Mouse (Mus musculus) embryonic facial prominence, embryonic 11.5 days (tissue): ENCODE data around the gene Tbxa2r. TPM values are rescaled to one million over a fixed set of nuclear protein-coding genes. Genes with fewer than 3 reads are reported as not detected.

Experiments used
- ATAC-seq: fragments of 200-750 bp; cut with Nextera tagmentation; replicated peaks from 2 replicates; pipeline ENCODE4 v1.8.0; 2017; ENCODE audit warnings: low read depth; ENCODE audit not compliant: insufficient number of reproducible peaks, low FRiP score, low TSS enrichment
- DNase-seq: peaks from one replicate; pipeline ENCODE4 v3.0.0-alpha.2; 2015; ENCODE audit warnings: low spot score
- H3K27ac ChIP-seq: fragments of 300-500 bp; sonication (generic); replicated peaks from 2 replicates; pipeline ENCODE4 v1.5.1; 2014; ENCODE audit warnings: mild to moderate bottlenecking, low read depth, low read length, control low read depth
- H3K27me3 ChIP-seq: fragments of 300-500 bp; sonication (generic); 2 replicates; pipeline ENCODE4 v1.6.1; 2014; ENCODE audit warnings: mild to moderate bottlenecking, low read length, moderate library complexity, mixed read lengths; ENCODE audit not compliant: control insufficient read depth, insufficient read depth
- H3K36me3 ChIP-seq: fragments of 300-500 bp; sonication (generic); replicated peaks from 2 replicates; pipeline ENCODE4 v1.6.1; 2014; ENCODE audit warnings: low read depth, mild to moderate bottlenecking, low read length, moderate library complexity, mixed read lengths; ENCODE audit not compliant: control insufficient read depth, insufficient read depth
- H3K4me1 ChIP-seq: fragments of 300-500 bp; sonication (generic); 2 replicates; pipeline ENCODE4 v1.6.1; 2014; ENCODE audit warnings: low read length, mixed read lengths; ENCODE audit not compliant: control insufficient read depth, insufficient read depth
- H3K4me2 ChIP-seq: fragments of 300-500 bp; sonication (generic); 2 replicates; pipeline ENCODE4 v1.6.1; 2014; ENCODE audit warnings: low read depth, mild to moderate bottlenecking, control low read depth, low read length, moderate library complexity
- H3K4me3 ChIP-seq: fragments of 300-500 bp; sonication (generic); 2 replicates; pipeline ENCODE4 v1.5.1; 2014; ENCODE audit warnings: low read depth, low read length, control low read depth
- H3K9ac ChIP-seq: fragments of 300-500 bp; sonication (generic); replicated peaks from 2 replicates; pipeline ENCODE4 v1.6.1; 2014; ENCODE audit warnings: mild to moderate bottlenecking, control low read depth, low read length
- H3K9me3 ChIP-seq: fragments of 300-500 bp; sonication (generic); replicated peaks from 2 replicates; pipeline ENCODE4 v1.6.1; 2016; ENCODE audit warnings: mild to moderate bottlenecking, low read length, inconsistent platforms, mixed read lengths; ENCODE audit not compliant: control insufficient read depth
- WGBS: fragments of 180-500 bp; shearing (Covaris S2); extraction: QIAGEN DNeasy Blood & Tissue Kit; methylation state at CpG from one replicate; pipeline ENCODE4 v1.1.7; 2014; 5-methylcytosine and 5-hydroxymethylcytosine counted together
- polyA plus RNA-seq: library from polyadenylated mRNA; unstranded; fragments of >200 nt; fragmentation: Nextera tagmentation; extraction: Ambion mirVana; gene quantifications from 2 replicates; pipeline ENCODE4 v1.2.1, GENCODE M21; 2014

Gene Tbxa2r
- polyA plus RNA-seq, 1 experiment from 2014 or later: 1.4 TPM

- WGBS: 84% methylated on average over 4 of the region's 4 CpGs
- DNase-seq (no peak), ATAC-seq (no peak)
- H3K4me3 ChIP-seq: no peak overlapping the region
- H3K4me2 ChIP-seq: no peak overlapping the region
- peaks cover 34% of the 10 kb centered on the region for H3K27me3 ChIP-seq
- peaks cover 12% of the 10 kb centered on the region for H3K4me1 ChIP-seq
- no peak overlapping the region for H3K27ac ChIP-seq
- no peaks in the 10 kb centered on the region for H3K9me3 ChIP-seq
- H3K9ac ChIP-seq: no peak overlapping the region
- H3K36me3 ChIP-seq: no peaks in the 10 kb centered on the region; the same call in none of the 2 replicates
Measured at GRCm38 (mm10) chr10:81345162-81345534, 16.6 kb downstream of the Tbxa2r start.

GRCm38 (mm10) chr10:81346453-81347067 lies 18.0 kb downstream of the Tbxa2r start:
- H3K9ac ChIP-seq: peak overlapping the region; percentile 39
- no peak overlapping the region for H3K27ac ChIP-seq

GRCm38 (mm10) chr10:81349146-81349545 lies 20.6 kb downstream of the Tbxa2r start:
- WGBS: 3% methylated on average over 12 of the region's 12 CpGs
- Histone ChIP-seq H3K4me3 (peak overlapping the region; percentile 87), H3K27ac (no peak overlapping the region), H3K4me2 (peak overlapping the region; percentile 40), H3K4me1 (peaks cover 6% of the 10 kb centered on the region), H3K9ac (peak overlapping the region; percentile 87), H3K36me3 (no peaks in the 10 kb centered on the region; the same call in none of the 2 replicates), H3K9me3 (no peaks in the 10 kb centered on the region), H3K27me3 (peaks cover 5% of the 10 kb centered on the region)
- DNase-seq (peak; percentile 35), ATAC-seq (no peak)

More at GRCm38 (mm10) chr10:81346453-81347067, 18.0 kb downstream of the Tbxa2r start:
- Histone ChIP-seq H3K9me3 (no peaks in the 10 kb centered on the region), H3K4me3 (peak overlapping the region; percentile 19; the same call in 1 of the 2 replicates), H3K27me3 (peaks cover 28% of the 10 kb centered on the region), H3K36me3 (no peaks in the 10 kb centered on the region; the same call in none of the 2 replicates), H3K4me1 (peaks cover 12% of the 10 kb centered on the region), H3K4me2 (peak overlapping the region; percentile 45)
- DNase-seq (peak; percentile 79), ATAC-seq (no peak)
- 8% methylated on average over 54 of the region's 55 CpGs for WGBS

GRCm38 (mm10) chr10:81349961-81350350 lies 21.4 kb downstream of the Tbxa2r start:
- no peak for DNase-seq
- peak overlapping the region; percentile 40 for H3K4me2 ChIP-seq
- no peaks in the 10 kb centered on the region for H3K9me3 ChIP-seq
- 0% methylated on average over 23 of the region's 29 CpGs for WGBS
- H3K27ac ChIP-seq: no peak overlapping the region
- peak overlapping the region; percentile 87 for H3K9ac ChIP-seq
- H3K4me1 ChIP-seq: peaks cover 6% of the 10 kb centered on the region
- no peaks in the 10 kb centered on the region; the same call in none of the 2 replicates for H3K27me3 ChIP-seq
- no peaks in the 10 kb centered on the region; the same call in none of the 2 replicates for H3K36me3 ChIP-seq
- peak overlapping the region; percentile 87 for H3K4me3 ChIP-seq
- peak; percentile 6; the same call in 1 of the 2 replicates for ATAC-seq

- DNase-seq: peak; percentile 99
- peak within 1 kb of the TSS; percentile 87 for H3K4me3 ChIP-seq
- WGBS: under 1% methylated on average over 53 of the region's 54 CpGs
- H3K27me3 ChIP-seq: no peaks in the 10 kb centered on the region
- peak within 1 kb of the TSS; percentile 40 for H3K4me2 ChIP-seq
- no peak within 1 kb of the TSS for H3K27ac ChIP-seq
- peaks cover 6% of the 10 kb centered on the region for H3K4me1 ChIP-seq
- H3K9me3 ChIP-seq: no peaks in the 10 kb centered on the region
- ATAC-seq: peak; percentile 91
- no peaks in the 10 kb centered on the region; the same call in none of the 2 replicates for H3K36me3 ChIP-seq
- peak within 1 kb of the TSS; percentile 87 for H3K9ac ChIP-seq
Measured at GRCm38 (mm10) chr10:81350351-81351063, 22.0 kb downstream of the Tbxa2r start, which contains the start of gene Hmg20b. TSS of gene Hmg20b (minus strand) at chr10:81350480.

GRCm38 (mm10) chr10:81351678-81352291 lies 23.3 kb downstream of the Tbxa2r start:
- WGBS: 21% methylated on average over 9 of the region's 9 CpGs
- DNase-seq: no peak

GRCm38 (mm10) chr10:81354738-81355477 lies 26.4 kb downstream of the Tbxa2r start:
- no peak overlapping the region for H3K27ac ChIP-seq
- H3K4me3 ChIP-seq: no peak overlapping the region
- no peak overlapping the region for H3K9ac ChIP-seq
- no peak overlapping the region for H3K4me2 ChIP-seq
- no peaks in the 10 kb centered on the region for H3K36me3 ChIP-seq
- ATAC-seq: no peak
- H3K4me1 ChIP-seq: no peaks in the 10 kb centered on the region; the same call in 1 of the 2 replicates
- H3K9me3 ChIP-seq: no peaks in the 10 kb centered on the region
- H3K27me3 ChIP-seq: no peaks in the 10 kb centered on the region
- DNase-seq: no peak
- WGBS: 55% methylated on average over 9 of the region's 9 CpGs

More at GRCm38 (mm10) chr10:81351678-81352291, 23.3 kb downstream of the Tbxa2r start:
- H3K27me3 ChIP-seq: no peaks in the 10 kb centered on the region
- ATAC-seq: no peak
- no peaks in the 10 kb centered on the region; the same call in 1 of the 2 replicates for H3K36me3 ChIP-seq
- H3K9me3 ChIP-seq: no peaks in the 10 kb centered on the region
- no peak overlapping the region for H3K27ac ChIP-seq
- H3K4me2 ChIP-seq: no peak overlapping the region
- H3K4me1 ChIP-seq: peaks cover 6% of the 10 kb centered on the region
- H3K4me3 ChIP-seq: no peak overlapping the region
- H3K9ac ChIP-seq: no peak overlapping the region
